Mouse (Mus musculus) ES-Bruce4 (cell line): ENCODE measurements around the gene Zc3h7b.

Experiments
- CTCF ChIP-seq: IDR thresholded peaks from one replicate; pipeline ENCODE4 v1.8.1; 2011; ENCODE audit warnings: low read depth, low read length
- POLR2A ChIP-seq: IDR thresholded peaks from one replicate; pipeline ENCODE4 v1.8.1; 2011; ENCODE audit warnings: low read length; ENCODE audit not compliant: insufficient read depth

- TF ChIP-seq POLR2A (no peak), CTCF (peak; percentile 20)
Measured at GRCm38 (mm10) chr15:81796228-81796627, 51.4 kb downstream of the Zc3h7b start.
